Mouse (Mus musculus) 416B (cell line): ENCODE results near the gene Hoxb3.
A peak's percentile ranks its signal among the peaks of the same experiment; 100 is the strongest.

Experiments
- DNase-seq: peaks from one replicate; pipeline ENCODE4 v3.0.0; 2011; ENCODE audit warnings: low read depth

Gene Hoxb3

DNA sequence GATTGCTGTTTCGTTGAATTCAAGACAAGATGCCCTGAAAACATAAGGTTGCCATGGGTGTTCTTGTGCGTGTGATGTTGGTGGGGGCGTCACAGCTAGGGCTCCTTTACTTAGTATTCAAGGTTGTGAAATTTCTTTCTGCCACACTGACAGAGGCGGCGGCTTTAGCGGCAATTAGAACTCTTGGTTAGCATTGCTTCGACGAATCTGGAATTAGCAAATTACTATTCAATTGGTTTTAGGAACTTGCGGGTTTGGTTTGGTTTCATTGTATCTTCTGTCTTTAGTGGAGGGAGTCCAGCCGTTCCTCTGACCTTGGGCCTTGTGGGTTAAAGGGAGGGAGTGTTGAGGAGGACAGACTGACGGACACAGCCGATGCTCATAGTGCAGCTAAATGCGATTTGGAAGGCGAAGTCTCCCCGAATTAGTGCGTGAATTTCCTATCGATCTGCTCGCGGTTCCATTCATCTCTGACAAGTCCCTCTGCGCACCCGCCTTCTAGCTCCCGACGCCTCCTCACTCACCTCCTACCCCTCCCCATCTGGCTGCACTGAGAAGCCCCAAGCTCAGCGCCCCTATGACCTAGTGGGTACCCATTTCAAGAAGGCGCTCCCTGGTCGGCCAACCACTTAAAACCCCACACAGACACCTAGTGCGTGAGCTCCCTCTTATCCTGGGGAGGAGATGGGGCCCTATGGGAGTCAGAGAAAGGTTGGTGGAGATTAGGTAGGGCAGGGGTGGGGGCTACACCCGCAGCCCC is 5.3 kb upstream of the Hoxb3 start, which contains the start of gene Hoxb4:
Gene Hoxb4 (plus strand): TSS at position 660 of the 760 bp plus-strand sequence.
- peak; percentile 12 for DNase-seq

- DNase-seq, result peak; percentile 91
Observed at GRCm38 (mm10) chr11:96318368-96319070, 4.6 kb upstream of the Hoxb3 start.

DNA sequence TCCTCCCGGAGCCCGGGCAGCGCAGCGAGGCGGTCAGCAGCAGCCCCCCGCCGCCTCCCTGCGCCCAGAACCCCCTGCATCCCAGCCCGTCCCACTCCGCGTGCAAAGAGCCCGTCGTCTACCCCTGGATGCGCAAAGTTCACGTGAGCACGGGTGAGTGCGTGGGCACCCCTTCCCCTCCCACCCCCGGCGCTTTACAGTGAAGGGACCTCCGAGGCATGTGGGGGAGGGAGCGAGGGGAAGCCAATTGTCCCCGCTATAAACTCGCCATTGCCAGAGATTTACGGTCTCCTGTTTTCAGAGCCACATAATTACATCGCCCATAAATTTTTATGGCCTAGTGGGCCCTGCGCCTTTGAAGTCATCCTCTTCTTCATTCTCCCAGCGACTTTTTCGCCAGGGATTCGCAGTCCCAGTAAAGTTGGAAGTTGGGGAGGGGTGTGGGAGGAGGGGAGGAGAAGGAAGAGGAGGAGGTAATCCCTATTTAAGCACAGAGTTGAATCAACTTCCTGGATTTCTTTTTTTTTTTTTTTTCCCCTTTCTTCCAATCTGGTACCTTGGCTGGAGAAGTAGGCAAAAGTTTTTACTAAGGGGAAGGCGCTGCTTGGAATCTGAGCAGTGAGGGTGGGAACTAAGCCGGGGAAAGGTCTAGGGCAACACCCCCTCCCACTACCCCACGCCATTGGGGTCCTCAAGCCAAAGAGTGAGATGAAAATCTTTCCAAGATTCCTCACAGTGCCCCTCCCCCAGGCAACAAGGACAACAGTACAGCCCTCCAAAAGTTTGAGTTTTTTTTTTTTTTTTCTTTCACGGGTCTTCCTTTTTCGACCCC is 3.8 kb upstream of the Hoxb3 start:
- peak; percentile 38 for DNase-seq

DNA sequence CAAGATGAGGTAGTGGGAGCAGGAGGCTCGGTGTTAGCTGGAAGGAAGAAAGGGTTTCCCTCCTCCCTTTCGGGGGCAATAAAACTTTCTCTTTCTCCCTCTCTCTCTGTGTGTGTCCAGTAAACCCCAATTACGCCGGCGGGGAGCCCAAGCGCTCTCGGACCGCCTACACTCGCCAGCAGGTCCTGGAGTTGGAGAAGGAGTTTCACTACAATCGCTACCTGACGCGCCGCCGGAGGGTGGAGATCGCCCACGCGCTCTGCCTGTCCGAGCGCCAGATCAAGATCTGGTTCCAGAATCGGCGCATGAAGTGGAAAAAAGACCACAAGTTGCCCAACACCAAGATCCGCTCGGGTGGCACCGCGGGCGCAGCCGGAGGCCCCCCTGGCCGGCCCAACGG is 3.2 kb upstream of the Hoxb3 start:
- peak; percentile 12 for DNase-seq

DNA sequence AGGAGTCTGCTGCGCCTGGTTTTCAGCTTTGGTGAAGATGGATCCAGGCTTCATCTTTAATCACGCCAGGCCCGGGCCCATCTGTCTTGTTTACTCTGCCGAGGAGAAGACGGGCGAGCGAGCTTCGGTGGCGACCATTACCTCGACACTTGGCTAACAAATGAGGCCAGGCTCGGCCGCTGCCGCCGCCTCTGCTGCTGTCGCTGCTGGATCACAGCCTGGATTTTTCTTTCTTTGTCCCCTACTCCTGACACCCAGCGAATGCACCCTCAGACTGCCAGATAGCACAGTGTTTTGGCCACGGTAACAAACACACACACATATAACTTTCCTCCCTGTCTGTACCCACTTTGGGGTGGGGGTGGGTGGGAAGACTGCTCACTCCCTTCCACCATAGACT is 2.4 kb upstream of the Hoxb3 start:
- DNase-seq, result no peak

- DNase-seq, result no peak
Observed at GRCm38 (mm10) chr11:96321846-96322245, 1.3 kb upstream of the Hoxb3 start.

DNA sequence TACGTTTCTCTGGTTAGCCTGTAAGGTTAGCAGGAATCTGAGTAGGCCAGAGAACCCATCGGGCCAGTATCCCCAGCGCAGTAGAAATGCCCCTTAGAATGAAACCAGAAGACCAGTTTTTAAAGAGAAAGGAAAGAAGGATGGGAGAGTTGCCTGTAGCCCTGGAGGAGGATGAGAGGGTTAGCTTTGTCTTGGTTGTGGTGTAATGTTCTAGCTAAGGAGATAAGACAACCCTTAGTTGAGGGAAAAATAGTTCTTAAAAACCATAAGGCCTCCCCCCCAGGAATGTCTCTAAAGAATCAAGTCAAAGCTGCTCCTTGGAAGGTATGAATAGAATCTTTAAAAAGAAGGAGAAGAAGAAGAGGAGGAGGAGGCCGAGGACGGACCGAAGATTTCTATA is 388 bp upstream of the Hoxb3 start:
- no peak for DNase-seq

DNA sequence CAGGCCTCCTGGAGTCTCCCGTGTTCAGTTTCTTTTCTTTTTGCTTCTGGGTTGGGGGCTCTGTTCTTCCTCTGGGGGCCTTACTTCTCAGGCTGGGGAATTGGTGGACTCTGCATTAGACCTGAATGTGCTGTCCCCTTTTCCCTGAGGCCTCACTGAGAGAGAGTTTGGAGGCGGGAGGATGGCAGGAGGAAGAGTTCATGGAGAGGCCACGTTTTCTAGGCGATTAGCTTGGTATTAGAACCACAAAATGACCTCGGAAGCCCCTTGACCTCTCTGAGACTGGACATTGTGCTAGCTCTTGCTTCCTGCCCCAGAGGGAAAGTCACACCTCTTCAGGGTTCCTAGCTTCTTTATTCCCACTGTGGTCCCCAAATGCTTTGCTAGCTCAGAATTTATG is 999 bp downstream of the Hoxb3 start:
- no peak for DNase-seq

- DNase-seq, result no peak
Observed at GRCm38 (mm10) chr11:96324965-96325364, 1.8 kb downstream of the Hoxb3 start.

GRCm38 (mm10) chr11:96325747-96326212 is 2.7 kb downstream of the Hoxb3 start:
- DNase-seq, result no peak

DNA sequence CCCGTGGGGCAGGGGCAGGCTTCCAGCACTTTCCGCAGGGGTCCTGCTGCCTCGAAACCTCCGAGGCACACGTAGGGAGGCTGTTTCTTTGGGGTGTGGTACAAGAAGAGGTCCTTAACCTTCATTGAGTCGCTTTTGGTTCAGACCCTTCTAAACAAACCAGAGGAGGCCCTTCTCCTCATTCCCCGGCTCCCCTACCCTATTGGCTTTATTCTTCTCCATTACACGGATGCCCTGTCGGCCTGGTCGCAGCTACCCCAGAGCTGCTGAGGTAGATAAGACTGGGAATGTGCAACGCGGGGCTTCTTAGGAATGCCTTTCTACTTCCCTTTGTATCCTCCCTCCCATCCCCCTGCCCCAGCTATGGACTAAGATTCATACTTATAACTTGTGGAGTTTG is 3.6 kb downstream of the Hoxb3 start:
- DNase-seq, result no peak

GRCm38 (mm10) chr11:96327122-96327521 is 4.0 kb downstream of the Hoxb3 start:
- no peak for DNase-seq

DNA sequence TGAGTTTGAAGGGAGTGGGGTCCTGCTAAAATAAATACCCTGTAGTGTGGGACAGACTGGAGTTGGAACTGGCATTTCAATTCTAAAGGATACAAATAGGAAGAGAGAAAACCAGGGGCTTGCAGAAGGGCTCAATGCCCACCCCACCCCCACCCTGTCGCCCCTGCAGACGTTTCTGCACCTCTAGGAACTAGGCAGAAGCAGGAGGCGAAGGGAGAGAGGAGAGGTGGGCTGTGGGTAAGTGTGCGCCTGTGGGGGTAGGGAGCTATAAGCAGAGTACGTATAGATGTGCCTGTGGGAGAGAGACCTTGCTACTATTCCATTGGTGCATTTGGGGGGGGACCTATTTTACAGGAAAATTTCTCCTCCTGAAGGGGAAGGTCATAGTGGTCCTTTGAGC is 4.6 kb downstream of the Hoxb3 start:
- DNase-seq, result no peak

- DNase-seq, result no peak
Observed at GRCm38 (mm10) chr11:96328605-96329004, 5.5 kb downstream of the Hoxb3 start.

- DNase-seq, result no peak
Observed at GRCm38 (mm10) chr11:96332105-96332504, 9.0 kb downstream of the Hoxb3 start.

- DNase-seq, result no peak
Observed at GRCm38 (mm10) chr11:96332618-96333032, 9.5 kb downstream of the Hoxb3 start.

- no peak for DNase-seq
Observed at GRCm38 (mm10) chr11:96333241-96334001, 10.3 kb downstream of the Hoxb3 start.

GRCm38 (mm10) chr11:96334002-96334364 is 10.9 kb downstream of the Hoxb3 start:
- no peak for DNase-seq

GRCm38 (mm10) chr11:96334998-96335397 is 11.9 kb downstream of the Hoxb3 start:
- DNase-seq, result no peak

DNA sequence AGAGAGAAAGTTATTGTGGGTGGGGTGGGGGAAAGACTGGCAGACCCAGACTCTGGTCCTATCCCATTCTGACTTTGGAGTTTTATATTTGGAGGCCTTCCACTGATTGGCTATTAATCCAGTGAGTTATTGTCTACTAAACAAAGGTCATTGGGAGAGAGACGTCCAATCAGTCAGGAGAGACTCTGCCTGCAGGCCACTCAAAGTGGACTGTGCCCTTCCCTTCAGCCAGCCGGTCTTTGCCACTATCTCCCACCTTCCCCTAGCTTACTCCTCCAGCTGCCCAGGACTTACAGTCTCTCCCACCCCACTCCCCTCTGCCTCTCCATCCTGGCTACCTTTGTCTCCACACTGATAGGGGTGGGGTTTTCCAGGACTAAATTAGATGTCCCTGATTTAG is 13.5 kb downstream of the Hoxb3 start:
- DNase-seq, result no peak

- DNase-seq, result no peak
Observed at GRCm38 (mm10) chr11:96337026-96337425, 13.9 kb downstream of the Hoxb3 start.
